Mouse (Mus musculus) megakaryocyte, embryonic 14.5 days (primary cell): ENCODE data around the gene Rasa2. TPM values are rescaled to one million over a fixed set of nuclear protein-coding genes. Genes with fewer than 3 reads are reported as not detected.

Source experiments
- H3K27me3 ChIP-seq: replicated peaks from 2 replicates; pipeline ENCODE3; 2012; ENCODE audit warnings: inconsistent platforms
- H3K36me3 ChIP-seq: replicated peaks from 2 replicates; pipeline ENCODE3; 2012; ENCODE audit warnings: low read length, inconsistent platforms, mixed read lengths
- H3K4me1 ChIP-seq: 2 replicates; pipeline ENCODE4 v1.6.1; 2012; ENCODE audit warnings: inconsistent platforms
- H3K4me3 ChIP-seq: replicated peaks from 2 replicates; pipeline ENCODE3; 2012; ENCODE audit warnings: moderate library complexity, mild to moderate bottlenecking, inconsistent platforms
- H3K9me3 ChIP-seq: 2 replicates; pipeline ENCODE4 v1.6.1; 2012; ENCODE audit warnings: inconsistent platforms
- FLI1 ChIP-seq: IDR thresholded peaks from 2 replicates; pipeline ENCODE4 v1.6.1; 2012; ENCODE audit warnings: low read length, inconsistent platforms, mixed read lengths
- GATA1 ChIP-seq: IDR thresholded peaks from 3 replicates; pipeline ENCODE4 v1.6.1; 2012; ENCODE audit warnings: mixed read lengths, low read length, inconsistent platforms, borderline replicate concordance
- polyA plus RNA-seq: library from polyadenylated mRNA; stranded (reverse); fragments of >175 nt; gene quantifications from 2 replicates; pipeline ENCODE4 v1.2.3, GENCODE M21; 2012; ENCODE audit warnings: low replicate concordance; ENCODE audit not compliant: insufficient read depth

Rasa2 gene
- polyA plus RNA-seq, 1 experiment = 0.38 TPM

DNA sequence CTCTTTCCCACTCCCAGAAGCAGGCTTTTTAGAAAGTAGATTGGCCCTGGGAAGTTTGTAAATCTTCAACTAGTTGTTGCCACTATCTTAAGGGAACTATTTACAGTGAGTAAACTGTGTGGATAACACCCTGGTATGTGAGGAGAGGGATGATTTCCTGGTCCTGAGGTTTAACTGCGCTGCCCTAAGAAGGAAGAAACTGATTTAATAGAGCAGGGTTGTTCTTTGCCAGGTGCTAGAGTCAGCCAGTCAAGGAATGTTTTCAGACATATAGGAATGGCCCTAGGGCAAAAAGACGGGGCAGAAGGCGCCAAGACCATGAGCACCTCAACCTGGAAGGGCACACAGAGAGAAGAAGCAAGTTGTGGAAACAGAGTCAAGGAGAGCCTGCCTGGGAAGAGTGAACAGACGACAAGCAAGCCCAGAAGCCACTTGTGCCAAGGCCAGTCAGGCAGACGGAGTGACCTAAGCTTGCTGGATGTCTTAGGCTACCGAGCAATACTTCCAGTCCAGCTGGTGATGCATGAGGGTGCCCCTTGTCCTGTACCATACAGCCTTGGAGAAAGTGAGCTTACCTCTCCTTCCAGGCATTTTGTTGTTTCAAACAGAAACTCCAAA is 765 bp upstream of the Rasa2 start:
- peaks cover 9% of the 10 kb centered on the region for H3K27me3 ChIP-seq

DNA sequence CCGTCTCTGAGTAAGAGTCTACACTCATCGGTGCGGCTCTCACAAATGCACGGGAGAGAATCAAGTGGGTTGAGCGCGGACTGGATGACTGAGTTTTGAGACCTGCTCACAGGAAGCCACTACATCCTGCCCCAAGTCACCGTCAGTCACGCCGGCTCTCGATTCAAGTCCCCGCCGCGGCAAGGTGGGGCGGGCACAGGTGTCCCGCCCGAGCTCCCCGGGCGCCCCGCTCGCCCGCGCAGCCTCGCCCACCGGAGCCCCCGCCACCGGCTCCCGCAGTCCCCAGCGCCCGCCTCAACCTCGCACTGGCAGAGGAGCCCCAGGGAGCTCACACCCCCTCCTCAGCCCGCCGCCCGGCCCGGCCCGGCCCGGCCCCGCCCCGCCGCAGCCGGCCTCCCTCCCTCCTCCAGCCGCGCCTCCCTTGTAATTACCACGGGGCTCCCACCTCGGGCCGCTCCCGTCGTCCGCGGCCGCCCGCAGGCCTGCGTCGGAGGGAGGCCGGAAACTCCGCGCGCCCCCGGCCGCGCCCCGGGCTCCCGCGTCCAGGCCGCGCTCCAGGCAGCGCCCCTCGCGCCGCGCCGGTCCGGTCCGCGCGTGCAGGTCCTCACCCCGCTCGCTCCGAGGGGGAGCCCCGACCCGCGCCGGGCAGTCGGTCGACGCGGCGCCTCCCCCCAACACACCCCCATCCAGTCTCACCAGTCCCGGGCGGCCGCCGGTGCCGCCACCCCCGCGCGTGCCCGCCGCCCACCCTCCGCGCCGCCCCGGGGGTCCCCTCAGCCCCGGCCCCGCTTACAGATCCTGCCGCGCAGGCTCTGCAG is 637 bp downstream of the Rasa2 start:
- Histone ChIP-seq H3K27me3 (peaks cover 9% of the 10 kb centered on the region), H3K36me3 (no peaks in the 10 kb centered on the region), H3K9me3 (no peaks in the 10 kb centered on the region), H3K4me3 (peak overlapping the region; percentile 94), H3K4me1 (peaks cover 45% of the 10 kb centered on the region)
- no peak for TF ChIP-seq GATA1
- no peak for TF ChIP-seq FLI1

More for the DNA sequence above, 765 bp upstream of the Rasa2 start:
- H3K4me1 ChIP-seq = peaks cover 55% of the 10 kb centered on the region
- H3K9me3 ChIP-seq = no peaks in the 10 kb centered on the region
- peak overlapping the region; percentile 94 for H3K4me3 ChIP-seq
- no peaks in the 10 kb centered on the region for H3K36me3 ChIP-seq
- TF ChIP-seq FLI1 (no peak), GATA1 (no peak)

DNA sequence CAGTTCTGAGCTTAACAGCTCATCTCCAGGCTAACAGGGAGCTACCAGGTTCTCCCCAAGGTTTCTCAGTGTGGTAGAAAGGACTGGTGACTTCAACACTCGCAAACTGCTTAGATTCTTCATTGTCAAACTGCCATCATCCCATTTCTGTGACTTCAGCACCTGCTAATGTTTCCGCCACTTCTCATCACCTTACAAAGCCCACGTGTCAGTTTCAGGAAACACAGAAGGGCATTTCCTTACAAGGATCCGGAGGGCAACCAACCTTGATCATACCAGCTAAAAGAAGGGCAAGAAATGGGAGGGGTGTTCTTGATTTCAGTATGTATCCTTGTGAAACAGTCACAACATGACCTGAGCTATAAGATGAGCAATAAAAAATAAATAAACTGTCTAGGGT is 2.3 kb downstream of the Rasa2 start:
- H3K36me3 ChIP-seq = no peaks in the 10 kb centered on the region
- TF ChIP-seq FLI1 (no peak), GATA1 (no peak)
- no peak overlapping the region for H3K4me3 ChIP-seq
- H3K27me3 ChIP-seq = peaks cover 9% of the 10 kb centered on the region
- no peaks in the 10 kb centered on the region for H3K9me3 ChIP-seq
- H3K4me1 ChIP-seq = peaks cover 45% of the 10 kb centered on the region

DNA sequence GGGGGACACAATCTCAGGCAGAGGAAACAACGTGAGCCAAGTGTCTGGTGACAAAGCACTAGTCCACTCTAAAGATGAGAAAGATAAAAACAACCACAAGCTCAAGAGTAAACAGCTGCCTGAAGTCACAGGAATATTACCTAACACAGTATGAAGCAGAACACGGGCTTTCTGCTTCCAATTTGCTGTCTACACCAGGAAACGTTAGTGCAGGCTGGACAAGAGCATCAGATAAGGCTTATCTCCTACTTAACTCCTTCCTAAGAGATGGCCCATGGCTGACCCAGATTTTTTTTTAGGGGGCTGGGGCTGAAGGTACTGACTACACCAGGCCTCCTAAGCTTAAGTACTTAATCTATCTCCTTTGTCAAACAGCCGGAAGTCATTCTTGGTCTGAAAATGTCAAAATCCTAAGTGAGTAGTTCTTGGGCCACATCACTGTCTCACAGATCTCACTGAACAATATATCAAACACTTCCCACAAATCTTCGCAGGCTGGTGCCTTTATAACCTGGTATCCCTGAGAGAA is 3.8 kb downstream of the Rasa2 start:
- Histone ChIP-seq H3K36me3 (no peaks in the 10 kb centered on the region), H3K4me1 (peaks cover 34% of the 10 kb centered on the region), H3K27me3 (peaks cover 7% of the 10 kb centered on the region), H3K9me3 (no peaks in the 10 kb centered on the region), H3K4me3 (no peak overlapping the region)
- TF ChIP-seq GATA1 = no peak
- TF ChIP-seq FLI1 = no peak

DNA sequence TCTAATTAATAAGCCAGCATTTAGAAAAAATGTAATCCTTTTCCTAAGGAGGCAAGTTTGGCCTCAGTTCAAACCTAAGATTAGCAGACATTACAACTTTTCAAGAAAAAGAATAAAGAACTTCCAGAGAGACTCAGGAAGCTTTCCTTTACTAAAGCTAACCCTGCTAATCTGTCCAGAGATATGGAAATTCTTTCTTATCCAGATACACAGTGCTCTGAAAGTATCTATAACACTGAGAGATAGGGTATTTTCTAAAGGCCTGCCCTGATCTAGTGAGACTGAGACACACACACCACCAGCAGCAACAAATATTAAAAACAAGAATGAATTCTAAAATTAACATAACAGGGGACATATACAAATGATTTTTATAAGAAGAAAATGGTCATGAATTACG is 4.4 kb downstream of the Rasa2 start:
- peaks cover 28% of the 10 kb centered on the region for H3K4me1 ChIP-seq
- TF ChIP-seq GATA1 (no peak), FLI1 (no peak)
- no peaks in the 10 kb centered on the region for H3K36me3 ChIP-seq
- peaks cover 5% of the 10 kb centered on the region for H3K27me3 ChIP-seq
- no peaks in the 10 kb centered on the region for H3K9me3 ChIP-seq
- no peak overlapping the region for H3K4me3 ChIP-seq

DNA sequence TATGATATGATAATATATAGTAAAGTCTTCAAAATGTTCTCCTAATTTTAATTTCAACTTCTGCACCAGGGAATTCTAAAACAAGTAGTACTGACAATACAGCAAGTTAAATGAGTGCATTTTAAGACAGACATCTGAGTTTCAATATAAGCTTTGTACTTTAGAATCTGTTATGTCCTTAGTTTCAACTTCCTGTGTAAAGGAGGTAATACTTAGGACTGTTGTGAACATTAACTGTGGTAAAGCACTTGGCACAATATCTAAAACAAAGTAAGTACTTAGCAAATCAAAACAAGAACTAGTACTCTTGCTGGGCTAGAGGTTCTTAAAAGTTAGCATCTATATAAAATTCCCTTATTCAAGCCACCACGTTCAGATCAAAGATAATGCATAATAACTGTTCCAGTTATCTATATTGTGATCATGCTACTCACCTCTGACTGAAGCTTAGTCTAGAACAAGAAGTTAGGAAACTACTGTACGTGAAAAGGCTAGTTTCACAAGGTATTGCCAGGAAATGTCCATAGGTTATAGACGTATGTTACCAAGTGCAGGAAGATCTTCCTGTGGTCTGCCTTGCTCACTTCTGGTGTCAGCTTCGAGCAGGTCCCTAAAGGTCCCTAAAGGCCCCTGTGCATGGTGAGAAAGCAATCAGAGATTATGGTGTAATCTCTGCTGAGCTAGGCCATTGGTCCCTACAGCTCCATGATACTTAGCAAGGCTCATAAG is 12.8 kb downstream of the Rasa2 start:
- H3K27me3 ChIP-seq = no peaks in the 10 kb centered on the region
- no peak overlapping the region for H3K4me3 ChIP-seq
- H3K4me1 ChIP-seq = peaks cover 32% of the 10 kb centered on the region
- no peaks in the 10 kb centered on the region for H3K36me3 ChIP-seq
- no peaks in the 10 kb centered on the region for H3K9me3 ChIP-seq
- TF ChIP-seq GATA1 (no peak), FLI1 (no peak)

DNA sequence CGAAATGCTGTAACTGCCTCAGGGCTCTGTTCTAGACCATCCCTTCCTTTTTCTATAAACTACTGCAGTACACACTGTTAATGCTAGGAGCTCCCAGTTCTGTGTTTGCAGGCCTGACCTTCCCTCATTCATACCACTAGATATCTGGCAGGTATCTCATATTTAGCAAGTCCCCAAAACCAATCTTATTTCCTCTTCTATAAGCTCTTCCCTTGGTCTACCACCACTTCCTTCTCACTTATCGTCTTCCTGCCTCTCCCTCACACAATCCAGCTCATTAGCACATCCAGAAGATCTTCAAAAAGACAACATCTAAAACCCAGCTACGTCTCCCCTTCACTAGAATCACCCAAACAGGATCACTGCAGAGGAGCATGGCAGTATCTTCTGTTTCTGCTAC is 19.1 kb downstream of the Rasa2 start:
- Histone ChIP-seq H3K27me3 (no peaks in the 10 kb centered on the region), H3K9me3 (peaks cover 8% of the 10 kb centered on the region), H3K4me3 (peak overlapping the region; percentile 85), H3K36me3 (peaks cover 28% of the 10 kb centered on the region), H3K4me1 (peaks cover 44% of the 10 kb centered on the region)
- TF ChIP-seq FLI1 (no peak), GATA1 (no peak)

DNA sequence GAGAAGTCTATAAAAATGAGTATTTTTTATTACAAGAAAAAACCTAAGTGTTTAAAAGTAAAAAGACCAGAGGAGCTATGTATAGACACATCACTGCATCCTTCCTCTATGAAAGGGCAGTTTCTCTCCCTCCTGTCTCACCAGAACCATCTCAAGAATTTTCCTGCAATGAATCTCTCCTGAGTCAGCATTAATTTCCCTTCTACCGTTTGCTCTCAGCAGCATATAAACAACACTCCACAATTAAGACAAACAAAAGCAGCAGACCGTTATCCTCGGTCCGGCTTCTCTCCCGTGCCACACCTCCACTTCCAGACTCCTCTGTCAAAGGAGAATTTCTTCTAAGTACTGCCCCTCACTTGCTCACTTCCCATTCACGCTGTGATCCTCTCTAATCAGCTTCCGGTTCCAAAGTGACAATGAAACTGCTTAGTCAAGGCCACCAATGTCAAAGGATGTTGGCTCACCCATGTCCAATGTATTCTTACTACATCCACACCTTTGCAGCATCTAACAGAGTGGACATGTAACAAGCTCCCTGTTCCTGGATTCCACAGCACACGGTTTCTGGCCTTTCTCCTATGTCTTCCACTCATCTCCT is 19.6 kb downstream of the Rasa2 start:
- Histone ChIP-seq H3K36me3 (peaks cover 33% of the 10 kb centered on the region), H3K9me3 (peaks cover 13% of the 10 kb centered on the region)

GRCm38 (mm10) chr9:96610813-96611212 is 20.6 kb downstream of the Rasa2 start:
- H3K36me3 ChIP-seq = peaks cover 40% of the 10 kb centered on the region
- no peak for TF ChIP-seq GATA1
- TF ChIP-seq FLI1 = no peak
- no peaks in the 10 kb centered on the region for H3K27me3 ChIP-seq
- peaks cover 17% of the 10 kb centered on the region for H3K9me3 ChIP-seq
- H3K4me1 ChIP-seq = peaks cover 44% of the 10 kb centered on the region
- no peak overlapping the region for H3K4me3 ChIP-seq

More for the DNA sequence above, 19.6 kb downstream of the Rasa2 start:
- H3K4me1 ChIP-seq = peaks cover 44% of the 10 kb centered on the region
- no peaks in the 10 kb centered on the region for H3K27me3 ChIP-seq
- TF ChIP-seq FLI1 (no peak), GATA1 (no peak)
- peak overlapping the region; percentile 85 for H3K4me3 ChIP-seq
